Mouse (Mus musculus) hindlimb bud, embryonic 11.5 days (tissue): Measurements from ENCODE around the gene Rdh14.

Experiments used
- DNase-seq: peaks from one replicate; pipeline ENCODE4 v3.0.0-alpha.2; 2012; ENCODE audit warnings: low read depth, low spot score; ENCODE audit errors: extremely low spot score

The Rdh14 gene

DNA sequence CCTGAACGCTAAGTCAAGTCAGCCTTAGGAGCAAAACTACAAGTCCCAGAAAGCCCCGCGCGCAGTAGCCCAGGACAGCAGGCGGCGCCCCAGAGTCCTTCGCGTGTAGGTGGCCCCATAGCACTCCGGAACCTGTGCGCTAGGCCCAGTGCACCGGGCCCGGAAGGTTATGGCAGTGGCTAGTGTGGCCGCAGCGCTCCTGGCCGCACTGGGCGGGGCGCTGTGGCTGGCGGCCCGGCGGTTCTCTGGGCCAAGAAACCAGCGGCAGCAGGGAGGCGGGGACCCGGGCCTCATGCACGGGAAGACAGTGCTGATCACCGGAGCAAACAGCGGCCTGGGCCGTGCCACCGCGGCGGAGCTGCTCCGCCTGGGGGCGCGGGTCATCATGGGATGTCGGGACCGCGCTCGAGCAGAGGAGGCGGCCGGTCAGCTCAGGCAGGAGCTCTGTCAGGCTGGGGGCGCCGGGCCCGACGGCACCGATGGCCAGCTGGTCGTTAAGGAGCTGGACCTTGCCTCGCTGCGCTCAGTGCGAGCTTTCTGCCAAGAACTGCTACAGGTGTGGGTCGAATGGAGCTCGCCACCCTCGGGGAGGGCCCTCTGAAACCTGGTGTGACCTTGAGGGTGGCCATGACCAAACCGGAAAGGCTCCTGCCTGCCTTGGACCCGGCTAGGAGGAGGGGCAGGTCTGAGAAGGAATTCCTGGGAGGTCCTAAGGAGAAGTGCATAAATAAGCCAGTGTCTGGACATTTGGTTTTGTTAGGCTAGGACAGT, at the start of gene Rdh14:
Rdh14 (plus strand) TSS at position 102 of the 771 bp plus-strand sequence.
- peak; percentile 78 for DNase-seq

DNA sequence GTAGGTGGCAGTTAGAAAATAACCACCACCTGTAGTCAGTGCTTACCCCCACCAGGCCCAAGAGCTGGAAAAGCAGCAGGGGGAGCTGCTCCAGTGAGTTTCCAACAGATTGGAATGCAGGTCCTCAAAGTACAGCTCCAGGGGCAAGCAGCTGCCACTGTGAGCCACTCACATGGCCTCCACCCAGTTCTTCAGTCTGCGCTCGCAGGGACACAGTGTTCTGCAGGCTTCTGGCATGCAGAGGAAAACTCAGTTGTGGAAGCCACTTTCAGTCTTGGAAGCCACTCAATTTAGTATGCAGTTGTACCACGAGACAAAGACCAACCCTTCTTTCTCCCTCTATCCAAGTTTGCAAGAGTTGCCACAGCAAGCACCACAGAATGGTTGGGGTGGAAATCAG, 39.9 kb upstream of the Rdh14 start:
- DNase-seq = no peak

DNA sequence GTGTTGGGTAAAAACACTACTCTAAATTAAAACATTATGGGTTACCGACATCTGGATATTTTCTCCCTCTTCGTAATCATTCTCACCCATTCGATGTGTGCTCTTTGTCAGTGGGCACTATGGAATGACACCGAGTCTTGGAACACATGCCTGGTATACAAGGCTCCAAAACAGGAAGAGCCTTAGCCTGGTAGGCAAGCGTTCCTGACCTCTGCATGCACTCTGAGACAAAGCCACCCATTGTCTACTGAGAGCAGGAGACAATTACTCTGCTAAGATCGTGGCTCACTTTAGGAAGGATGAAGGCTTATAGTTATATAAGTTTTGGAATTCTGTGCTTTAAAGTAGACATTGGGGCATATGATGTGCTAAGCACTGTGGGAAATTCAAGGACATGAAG, 32.8 kb upstream of the Rdh14 start:
- no peak for DNase-seq

DNA sequence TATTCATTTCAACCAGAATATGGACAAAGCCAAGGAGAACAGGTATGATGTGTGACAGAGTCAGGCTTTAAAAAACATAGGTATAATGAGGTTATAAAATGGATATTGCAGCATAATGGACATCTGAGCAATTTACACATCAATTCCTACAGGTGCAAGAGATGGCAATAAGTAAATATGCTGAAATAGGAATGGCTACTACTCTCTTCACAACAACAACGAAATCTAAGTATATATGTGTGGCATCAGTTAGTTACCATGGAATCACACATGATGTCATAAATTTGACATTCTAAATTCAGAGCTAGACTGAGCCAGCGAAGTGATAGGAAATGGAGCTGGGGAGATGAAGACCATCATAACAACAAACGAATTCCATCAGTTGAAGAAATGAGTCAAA, 20.9 kb upstream of the Rdh14 start, which contains the start of gene Nt5c1b:
Nt5c1b (plus strand) TSS at position 301 of the 400 bp plus-strand sequence.
- no peak for DNase-seq

DNA sequence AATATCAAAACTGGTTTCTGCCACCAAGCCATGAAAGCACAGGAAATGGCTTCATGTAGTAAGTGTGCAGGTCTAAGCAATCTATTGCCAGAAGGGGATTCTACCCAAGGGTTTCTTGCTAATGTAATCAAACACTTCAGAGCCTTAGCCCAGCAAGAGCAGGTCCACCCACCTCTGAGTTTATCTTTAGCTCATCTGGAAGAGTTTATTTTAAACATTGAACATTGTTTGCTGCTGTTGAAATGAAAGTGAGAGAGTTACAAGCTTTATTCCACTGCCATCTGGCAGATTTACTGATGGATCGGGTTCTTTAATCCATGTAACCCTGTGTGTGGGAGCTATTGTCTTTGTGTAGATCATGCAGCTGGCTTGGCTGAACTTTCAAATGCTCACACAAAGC, 10.2 kb downstream of the Rdh14 start:
- DNase-seq = no peak

DNA sequence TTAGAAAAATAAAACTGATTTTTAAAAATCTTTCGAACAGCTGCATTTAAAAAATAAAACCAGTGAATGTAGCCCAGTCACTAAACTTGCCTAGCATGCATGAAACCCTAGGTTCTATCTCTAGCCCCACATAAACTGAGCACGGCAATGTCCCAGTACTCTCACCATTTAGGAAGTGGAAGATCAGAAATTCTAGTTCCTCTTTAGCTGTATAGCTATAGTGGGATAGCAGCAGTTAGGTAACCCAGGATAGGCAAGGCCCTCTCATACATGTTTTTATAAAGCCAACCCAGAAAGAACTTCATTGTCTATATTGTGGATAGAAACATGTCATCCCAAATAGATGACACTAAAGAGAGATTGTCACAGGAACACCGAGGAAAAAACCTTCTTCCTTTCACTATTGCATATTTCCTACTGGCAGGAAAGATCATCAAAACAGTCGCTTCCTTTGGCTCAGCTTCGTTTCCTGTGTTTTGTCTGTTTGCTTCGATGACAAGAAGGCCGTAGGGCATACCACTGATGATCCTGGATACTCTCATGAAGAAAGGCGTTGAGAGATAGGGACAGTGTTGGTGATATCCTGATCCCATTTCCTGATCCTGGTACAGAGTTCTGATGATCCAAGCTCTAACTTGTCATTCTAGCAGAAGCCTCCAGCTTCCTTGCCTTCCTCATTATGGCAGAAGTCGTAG, 12.0 kb downstream of the Rdh14 start:
- DNase-seq = no peak

DNA sequence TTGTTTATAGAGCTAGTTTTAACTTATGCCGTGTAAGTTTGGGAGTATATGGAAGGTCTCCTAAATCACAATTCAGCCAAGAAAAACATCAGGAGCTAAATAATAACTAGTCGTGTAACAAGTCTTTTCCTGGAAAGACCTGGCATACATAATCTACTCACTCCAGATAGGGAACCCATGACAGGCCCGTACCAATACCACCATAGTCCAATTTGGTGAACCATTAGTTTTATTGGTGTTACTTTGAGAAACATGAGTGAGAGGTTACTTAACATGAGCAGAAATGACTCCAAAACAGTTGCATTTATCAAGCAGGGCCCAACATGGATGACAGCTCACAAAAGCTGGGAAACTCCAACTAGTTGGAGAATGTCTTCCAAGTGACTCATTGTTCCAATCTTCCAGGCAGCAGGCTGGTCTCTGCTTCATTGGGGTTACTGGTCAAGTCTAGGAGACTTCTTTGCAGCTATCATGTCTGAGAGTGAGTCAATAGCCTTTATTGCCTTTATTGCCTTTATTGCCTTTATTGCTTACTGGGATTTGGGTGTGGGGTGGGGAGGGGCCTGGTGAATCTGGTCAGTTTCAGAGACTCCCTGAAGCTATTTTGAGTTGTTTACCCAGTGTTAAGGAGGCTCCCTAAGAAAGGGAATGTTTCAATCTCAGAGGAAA, 20.1 kb downstream of the Rdh14 start:
- no peak for DNase-seq

DNA sequence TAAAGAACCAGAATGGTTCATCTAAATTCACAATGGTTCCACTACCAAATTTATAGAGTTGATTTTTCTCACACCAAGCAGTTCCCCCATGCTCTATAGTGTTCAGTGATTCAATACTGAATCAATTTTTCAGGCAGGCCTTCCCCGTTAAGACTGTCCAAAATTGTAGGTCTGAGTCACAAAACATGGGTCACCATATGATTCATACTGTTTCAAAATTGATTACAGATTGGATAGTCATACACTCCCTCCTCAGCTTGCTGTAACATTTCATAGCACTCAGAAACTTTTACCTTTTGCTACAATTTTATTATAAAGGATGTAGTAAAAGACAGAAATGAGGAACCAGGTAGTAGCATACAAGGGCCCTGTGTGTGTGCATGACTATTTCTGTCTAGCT, 20.9 kb downstream of the Rdh14 start:
- no peak for DNase-seq

DNA sequence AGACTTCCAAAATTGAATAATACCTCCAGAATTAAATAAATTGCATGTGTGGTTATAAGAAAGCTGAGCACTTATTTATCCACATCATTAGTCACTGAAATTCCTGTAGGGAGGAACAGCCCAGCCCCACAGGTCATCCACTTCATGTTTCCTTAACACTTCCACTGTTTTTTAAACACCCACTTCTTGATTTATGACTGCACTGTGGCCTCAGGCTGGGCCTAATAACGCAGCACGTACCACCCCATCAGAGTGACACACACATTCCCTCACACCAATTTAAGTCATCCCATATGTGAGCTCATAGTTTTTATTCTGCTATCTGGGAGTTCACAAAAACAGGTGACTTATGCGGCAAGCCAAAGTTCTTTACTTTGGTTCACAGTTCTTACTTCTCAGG, 31.8 kb downstream of the Rdh14 start:
- DNase-seq = no peak

DNA sequence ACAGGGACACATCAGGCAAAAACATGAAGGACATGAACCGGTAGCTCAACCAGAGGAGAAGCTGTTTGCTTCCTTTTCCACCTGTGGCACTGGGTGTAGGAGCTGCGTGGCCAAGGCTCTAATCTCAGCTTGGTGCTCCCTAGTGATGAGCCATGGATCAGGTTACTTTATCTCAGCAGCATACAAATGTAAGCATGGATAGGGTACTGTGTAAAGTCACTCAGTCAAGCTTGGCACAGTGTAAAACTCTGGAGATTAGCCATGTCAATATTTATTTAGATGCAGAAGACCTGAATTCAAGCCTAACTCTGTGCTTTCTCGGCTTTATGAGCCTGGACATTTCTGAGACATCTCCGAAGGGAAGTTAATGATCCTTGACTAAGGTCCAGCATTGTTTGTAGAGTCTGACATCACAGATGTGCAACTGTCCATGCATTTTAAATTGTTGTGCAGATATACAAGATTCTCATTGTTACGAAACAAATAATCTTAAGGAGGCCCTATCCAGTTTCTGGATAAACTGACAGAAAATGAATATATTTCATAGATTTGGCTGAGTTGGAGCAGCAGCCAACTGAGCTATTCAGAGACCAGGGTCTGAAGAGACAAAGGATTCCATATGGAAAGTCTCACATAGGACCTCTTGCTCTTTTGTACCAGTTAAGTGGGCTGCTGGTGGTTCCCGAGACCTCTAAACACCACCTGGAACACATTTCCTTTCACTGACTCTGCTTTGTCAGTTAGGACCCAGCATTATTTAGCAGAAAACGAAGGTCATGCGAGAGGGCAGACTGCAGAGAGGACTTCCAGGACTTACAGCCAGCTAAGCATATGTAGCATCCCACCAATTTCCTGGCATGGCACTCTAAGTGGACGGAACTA, 35.7 kb downstream of the Rdh14 start:
- DNase-seq = no peak

DNA sequence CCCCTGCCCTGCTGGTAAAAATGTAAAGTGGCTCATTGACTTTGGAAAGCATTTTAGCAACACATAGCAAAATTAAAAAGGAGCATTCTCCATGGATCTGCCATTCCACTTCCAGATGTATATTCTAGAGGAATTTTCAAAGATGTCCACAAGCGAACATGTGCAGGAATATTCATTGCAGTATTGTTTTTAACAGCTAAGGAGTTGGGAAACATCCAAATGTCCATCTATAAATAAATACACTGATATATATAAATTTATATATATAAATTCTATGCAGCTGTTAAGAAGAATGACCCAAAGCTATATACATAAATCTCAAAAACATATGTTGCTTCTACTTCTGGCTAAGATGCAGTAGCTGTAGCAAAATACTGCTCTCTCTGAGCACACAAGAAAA, 40.4 kb downstream of the Rdh14 start:
- no peak for DNase-seq

DNA sequence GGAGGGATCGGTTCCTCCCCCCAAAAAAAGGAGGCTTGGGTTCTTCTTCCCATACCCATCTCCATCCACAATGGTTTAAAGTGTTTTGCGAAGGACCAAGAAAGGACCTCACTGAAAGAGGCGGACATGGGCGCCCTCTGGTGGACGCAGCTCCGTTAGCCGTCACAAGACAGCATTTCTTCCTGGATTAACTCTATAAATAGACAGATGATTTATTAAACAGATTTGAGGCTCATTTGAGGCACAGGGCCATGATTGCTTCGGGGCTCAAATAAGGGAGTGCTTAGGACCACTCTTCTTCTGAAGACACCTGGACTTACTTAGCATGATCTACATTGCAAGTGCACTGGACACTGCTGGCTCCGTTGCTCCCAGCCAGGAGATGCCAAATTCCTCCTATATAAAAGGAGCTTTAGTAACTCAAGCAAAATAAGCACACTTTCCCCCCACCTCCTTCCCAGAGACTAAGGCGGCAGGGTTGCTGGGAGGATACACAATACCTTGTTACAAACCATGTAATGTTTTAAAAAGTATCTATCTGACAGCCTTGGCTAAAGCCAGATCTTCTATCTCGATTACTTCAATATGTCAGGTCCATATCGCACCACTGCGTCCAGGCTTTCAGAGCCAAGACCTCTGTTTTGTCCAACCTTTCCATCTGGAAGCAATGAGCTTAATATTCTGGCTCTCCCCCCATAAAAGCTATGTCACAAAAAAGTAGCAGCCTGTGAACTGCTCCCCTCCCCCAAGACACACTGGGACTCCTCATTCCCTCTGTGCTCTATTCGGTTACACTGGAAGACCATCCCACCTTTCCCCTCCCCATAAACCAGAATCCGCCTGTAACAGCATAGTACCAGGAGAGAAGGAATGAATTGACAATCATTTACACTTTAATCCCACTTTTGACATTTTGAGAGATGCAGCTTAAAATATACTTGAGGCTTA, 47.8 kb downstream of the Rdh14 start:
- DNase-seq = peak; percentile 62

DNA sequence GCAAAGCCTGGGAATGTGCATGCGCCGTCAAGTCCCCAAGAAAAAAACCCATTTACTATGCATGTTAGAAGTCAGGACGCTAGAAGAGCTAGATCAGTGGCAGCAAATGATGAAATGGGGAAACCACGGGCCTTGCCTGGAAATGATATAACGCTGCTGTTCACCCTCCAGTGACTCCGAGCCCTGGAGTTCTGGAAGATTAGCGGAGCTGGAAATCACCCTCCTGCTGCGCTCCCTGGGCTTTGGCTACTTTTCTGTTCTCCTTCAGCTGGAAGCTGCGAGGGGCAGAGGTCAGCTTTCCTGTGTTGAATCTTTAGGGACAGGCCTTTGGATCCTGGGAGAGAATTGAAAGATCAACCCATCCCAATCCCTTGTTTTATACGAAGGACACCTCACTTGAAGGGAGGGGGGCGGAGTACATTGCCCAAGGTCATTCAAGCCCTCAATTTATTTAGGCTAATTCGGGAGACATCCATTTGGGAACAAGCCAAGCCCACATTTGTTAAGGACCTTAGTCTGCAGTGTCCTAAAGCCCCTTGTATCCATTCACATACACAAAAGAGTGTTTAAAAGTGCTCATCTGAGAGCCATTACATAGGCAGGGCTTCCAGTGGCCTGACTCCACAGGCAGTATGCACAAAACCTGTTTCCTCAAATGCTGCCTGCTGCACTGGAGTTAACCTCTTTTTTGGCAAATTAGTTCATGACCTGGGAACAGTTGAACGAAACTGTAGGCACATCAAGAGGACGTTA, 49.1 kb downstream of the Rdh14 start:
- DNase-seq = no peak
